In the genomic region with DNA sequence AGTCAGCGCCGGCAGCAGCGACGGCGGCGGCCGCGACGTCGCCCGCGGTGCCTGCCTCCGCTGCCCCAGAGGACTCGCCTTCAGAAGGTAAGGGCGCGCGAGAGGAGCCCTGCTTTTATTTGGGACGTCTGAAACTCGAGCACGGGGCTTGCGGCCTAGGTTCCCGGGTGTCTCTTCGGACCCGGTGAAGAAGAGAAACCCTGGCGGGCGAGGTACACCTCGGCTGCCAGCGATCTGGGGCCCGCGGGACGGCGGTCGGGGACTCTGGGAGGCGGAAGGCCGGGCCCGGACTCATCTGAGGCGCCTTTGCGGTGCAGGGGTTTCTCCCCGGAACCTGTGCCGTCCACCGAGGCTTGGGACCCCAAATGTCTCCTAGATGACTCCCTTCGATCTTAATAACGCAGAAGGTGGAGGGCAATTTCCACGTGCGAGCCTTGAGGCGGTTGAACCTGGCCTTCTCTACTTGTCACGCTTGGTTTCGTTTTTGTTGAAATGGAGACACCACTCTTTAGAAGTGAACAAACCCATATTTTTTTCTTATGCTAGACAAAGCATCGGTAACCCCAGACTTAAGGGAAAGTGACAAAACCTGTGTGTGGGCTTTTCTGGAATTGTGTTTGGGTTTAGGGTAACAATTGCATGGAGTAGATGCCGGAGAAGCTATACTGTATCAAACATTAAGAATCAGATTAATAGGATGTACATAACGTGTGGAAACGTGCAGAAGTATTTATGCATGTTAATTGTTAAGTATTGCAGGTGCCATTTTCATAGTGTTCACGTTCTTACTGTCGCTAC, we compare ENCODE assay signal across 7 mouse cellular contexts. TPM values are rescaled to one million over a fixed set of nuclear protein-coding genes. Genes with fewer than 3 reads are reported as not detected.
A peak's percentile ranks its signal among the peaks of the same experiment; 100 is the strongest.
DNase-seq lines count a peak whose midpoint lies in the region; ATAC-seq and TF ChIP-seq lines count a peak whose summit lies in the region.

No protein-coding gene starts in this region.

- peak overlapping the region; percentile 45 for H3K4me2 ChIP-seq in embryonic facial prominence, embryonic 11.5 days (ENCODE audit: low read depth, low read length)
- peak overlapping the region; percentile 90 for H3K4me2 ChIP-seq in hindbrain, embryonic 13.5 days

- no peaks in the 10 kb centered on the region for H3K27me3 ChIP-seq in liver, adult 2 months (ENCODE audit: control insufficient read depth, insufficient read depth, low read length)
- no peaks in the 10 kb centered on the region for H3K27me3 ChIP-seq in Patski
- H3K27me3 ChIP-seq in embryonic facial prominence, embryonic 11.5 days (ENCODE audit: control insufficient read depth, insufficient read depth, low read length): no peaks in the 10 kb centered on the region
- H3K27me3 ChIP-seq in hindbrain, embryonic 13.5 days: no peaks in the 10 kb centered on the region

- H3K9ac ChIP-seq in liver, adult 2 months (ENCODE audit: low read depth, low read length): peak overlapping the region; percentile 80
- peak overlapping the region; percentile 91 for H3K9ac ChIP-seq in embryonic facial prominence, embryonic 11.5 days (replicated peaks; ENCODE audit: low read length)
- peak overlapping the region; percentile 97 for H3K9ac ChIP-seq in hindbrain, embryonic 13.5 days

- peak; percentile 31 for ATAC-seq in Patski
- ATAC-seq in embryonic facial prominence, embryonic 11.5 days (replicated peaks; ENCODE audit: insufficient number of reproducible peaks, low FRiP score, low TSS enrichment, low read depth): peak; percentile 15
- ATAC-seq in hindbrain, embryonic 13.5 days (ENCODE audit: low FRiP score): peak; percentile 50

- peaks cover 12% of the 10 kb centered on the region; the same call in 1 of the 2 replicates for H3K79me2 ChIP-seq in liver, adult 2 months (ENCODE audit: control insufficient read depth, insufficient read depth, low read length)

- under 1% methylated on average over 54 of the region's 54 CpGs for whole genome bisulfite sequencing in liver, adult 2 months
- under 1% methylated on average over 54 of the region's 54 CpGs for WGBS in embryonic facial prominence, embryonic 11.5 days
- WGBS in hindbrain, embryonic 13.5 days: under 1% methylated on average over 54 of the region's 54 CpGs

- TF ChIP-seq CTCF in liver, adult 2 months (IDR thresholded peaks at IDR 0.05; ENCODE audit: low read depth, low read length): no peak
- no peak for TF ChIP-seq CTCF in Patski (IDR thresholded peaks at IDR 0.05)

- no peak for TF ChIP-seq POLR2A in liver, adult 2 months (IDR thresholded peaks at IDR 0.05; ENCODE audit: extremely low read depth, insufficient read depth, low read length)

- DNase-seq in liver, adult 2 months (ENCODE audit: extremely low read depth, low read depth, low spot score): peak; percentile 42
- DNase-seq in liver: no peak
- DNase-seq in Patski (ENCODE audit: low read depth, low spot score): no peak
- peak; percentile 26 for DNase-seq in embryonic facial prominence, embryonic 11.5 days (ENCODE audit: low spot score)
- DNase-seq in lung, postnatal 36 days: peak; percentile 31
- DNase-seq in testis, postnatal 14 days (ENCODE audit: low spot score): peak; percentile 75

- peak overlapping the region; percentile 72 for H3K27ac ChIP-seq in liver, adult 2 months (replicated peaks; ENCODE audit: insufficient read depth, low read depth, low read length)
- H3K27ac ChIP-seq in embryonic facial prominence, embryonic 11.5 days (replicated peaks; ENCODE audit: low read depth, low read length): peak overlapping the region; percentile 87
- H3K27ac ChIP-seq in hindbrain, embryonic 13.5 days: peak overlapping the region; percentile 99

- H3K4me3 ChIP-seq in liver, adult 2 months (ENCODE audit: insufficient read depth, low read depth, low read length): peak overlapping the region; percentile 85
- peak overlapping the region; percentile 74 for H3K4me3 ChIP-seq in embryonic facial prominence, embryonic 11.5 days (ENCODE audit: low read depth, low read length)
- peak overlapping the region; percentile 90 for H3K4me3 ChIP-seq in hindbrain, embryonic 13.5 days

- peaks cover 12% of the 10 kb centered on the region for H3K4me1 ChIP-seq in liver, adult 2 months (ENCODE audit: control insufficient read depth, insufficient read depth, low read length)
- H3K4me1 ChIP-seq in embryonic facial prominence, embryonic 11.5 days (ENCODE audit: control insufficient read depth, insufficient read depth, low read length): no peaks in the 10 kb centered on the region
- H3K4me1 ChIP-seq in hindbrain, embryonic 13.5 days (replicated peaks): peaks cover 39% of the 10 kb centered on the region

- POLR2A ChIA-PET in Patski (lab: Charles Lee): interaction anchor here (0.6 to 1.2 kb wide), 4 partner anchors 10 to 201 kb away, joined by 3 to 10 read pairs (median 4); no protein-coding TSS in a partner anchor

- H3K36me3 ChIP-seq in liver, adult 2 months (ENCODE audit: control insufficient read depth, insufficient read depth, low read length): peaks cover 4% of the 10 kb centered on the region
- H3K36me3 ChIP-seq in embryonic facial prominence, embryonic 11.5 days (replicated peaks; ENCODE audit: control insufficient read depth, insufficient read depth, low read depth, low read length): no peaks in the 10 kb centered on the region; the same call in 1 of the 2 replicates
- peaks cover 19% of the 10 kb centered on the region for H3K36me3 ChIP-seq in hindbrain, embryonic 13.5 days

- no peaks in the 10 kb centered on the region for H3K9me3 ChIP-seq in embryonic facial prominence, embryonic 11.5 days (replicated peaks; ENCODE audit: control insufficient read depth, low read length)
- H3K9me3 ChIP-seq in hindbrain, embryonic 13.5 days: no peaks in the 10 kb centered on the region

- CTCF ChIA-PET in Patski (lab: Charles Lee): interaction anchor here (0.8 kb wide), 1 partner anchor 10 kb away, joined by 3 read pairs; no protein-coding TSS in a partner anchor

- in situ Hi-C loops in Patski (cut with MboI; ENCODE audit: low pct_unique_long_range_greater_than_20kb): no loop called here

RNA-seq across cellular contexts. Expression of gene Fnbp4, which starts 0.8 kb away (rescaled TPM):
- 17.6 and 17.9 TPM in 2 replicates for total RNA-seq in liver, adult 2 months (2014; rRNA removed)
- 6.6 and 13.4 TPM in 2 replicates for polyA plus RNA-seq in liver, adult 2 months (2012; rRNA removed)
- 81.9 TPM for polyA plus RNA-seq in Patski (2021)
- 83.9 and 86.7 TPM in 2 replicates for polyA plus RNA-seq in embryonic facial prominence, embryonic 11.5 days (2014; fragmentation: Nextera tagmentation; extraction: Ambion mirVana)
- polyA plus RNA-seq in hindbrain, embryonic 13.5 days (2015; fragmentation: Nextera tagmentation; extraction: Ambion mirVana): 113 and 114 TPM in 2 replicates

RNA-seq across cellular contexts. Expression of gene Agbl2, which starts 36.6 kb away (rescaled TPM):
- total RNA-seq in liver, adult 2 months (2014; rRNA removed): not detected in 2 replicates
- 0.05 TPM in 1 of 2 replicates, not detected in the other for polyA plus RNA-seq in liver, adult 2 months (2012; rRNA removed)
- polyA plus RNA-seq in Patski (2021): not detected
- 0.91 and 1.3 TPM in 2 replicates for polyA plus RNA-seq in embryonic facial prominence, embryonic 11.5 days (2014; fragmentation: Nextera tagmentation; extraction: Ambion mirVana)
- polyA plus RNA-seq in hindbrain, embryonic 13.5 days (2015; fragmentation: Nextera tagmentation; extraction: Ambion mirVana): 0.78 and 1.7 TPM in 2 replicates

Comparison
In these comparisons a context has a peak if more than half of its experiments do, and no peak if none do; other contexts are left out.
1. DNase-seq: peak in liver, adult 2 months (single experiment), embryonic facial prominence, embryonic 11.5 days (single experiment), lung, postnatal 36 days (single experiment) and testis, postnatal 14 days (single experiment); none in liver (single experiment) and Patski (single experiment).
2. Peak in every context shown above with its lines, with median percentiles within 50 percentile points of each other: H3K27ac ChIP-seq, H3K4me3 ChIP-seq, H3K9ac ChIP-seq and ATAC-seq.